Mouse (Mus musculus) midbrain, embryonic 11.5 days (tissue): ENCODE measurements at regions not wholly inside any gene's neighbourhood (a gene's known extent, or its start where the extent isn't known, plus 50 kb on each side); places are given as distances from the start of the nearest gene placed in this dataset.

Experiments
- ATAC-seq: fragments of 200-750 bp; cut with Nextera tagmentation; 2 replicates; pipeline ENCODE4 v1.8.0; 2017; ENCODE audit warnings: moderate TSS enrichment, moderate library complexity; ENCODE audit not compliant: low FRiP score
- DNase-seq: peaks from one replicate; pipeline ENCODE4 v3.0.0; 2015; ENCODE audit warnings: low spot score; ENCODE audit errors: missing footprints
- H3K27ac ChIP-seq: fragments of 300-500 bp; sonication (generic); 2 replicates; pipeline ENCODE4 v1.5.1; 2014; ENCODE audit warnings: low read depth, low read length
- H3K27me3 ChIP-seq: fragments of 300-500 bp; sonication (generic); 2 replicates; pipeline ENCODE4 v1.6.1; 2014; ENCODE audit warnings: mild to moderate bottlenecking, low read length, moderate library complexity, mixed read lengths; ENCODE audit not compliant: control insufficient read depth, insufficient read depth
- H3K36me3 ChIP-seq: fragments of 300-500 bp; sonication (generic); 2 replicates; pipeline ENCODE4 v1.6.1; 2014; ENCODE audit warnings: mild to moderate bottlenecking, low read length, moderate library complexity, mixed read lengths; ENCODE audit not compliant: control insufficient read depth, insufficient read depth
- H3K4me1 ChIP-seq: fragments of 300-500 bp; sonication (generic); 2 replicates; pipeline ENCODE4 v1.6.1; 2014; ENCODE audit warnings: low read length; ENCODE audit not compliant: control insufficient read depth, insufficient read depth
- H3K4me2 ChIP-seq: fragments of 300-500 bp; sonication (generic); 2 replicates; pipeline ENCODE4 v1.6.1; 2014; ENCODE audit warnings: mild to moderate bottlenecking, moderate library complexity
- H3K4me3 ChIP-seq: fragments of 300-500 bp; sonication (generic); 2 replicates; pipeline ENCODE4 v1.5.1; 2014; ENCODE audit warnings: low read depth, low read length
- H3K9ac ChIP-seq: fragments of 300-500 bp; sonication (generic); 2 replicates; pipeline ENCODE4 v1.6.1; 2014; ENCODE audit warnings: low read length
- H3K9me3 ChIP-seq: fragments of 300-500 bp; sonication (generic); 2 replicates; pipeline ENCODE4 v1.6.1; 2016; ENCODE audit warnings: low read length; ENCODE audit not compliant: control insufficient read depth
- WGBS: fragments of 180-500 bp; shearing (Covaris S2); extraction: QIAGEN DNeasy Blood & Tissue Kit; methylation state at CpG from one replicate; pipeline ENCODE4 v1.1.7; 2014; 5-methylcytosine and 5-hydroxymethylcytosine counted together

DNA sequence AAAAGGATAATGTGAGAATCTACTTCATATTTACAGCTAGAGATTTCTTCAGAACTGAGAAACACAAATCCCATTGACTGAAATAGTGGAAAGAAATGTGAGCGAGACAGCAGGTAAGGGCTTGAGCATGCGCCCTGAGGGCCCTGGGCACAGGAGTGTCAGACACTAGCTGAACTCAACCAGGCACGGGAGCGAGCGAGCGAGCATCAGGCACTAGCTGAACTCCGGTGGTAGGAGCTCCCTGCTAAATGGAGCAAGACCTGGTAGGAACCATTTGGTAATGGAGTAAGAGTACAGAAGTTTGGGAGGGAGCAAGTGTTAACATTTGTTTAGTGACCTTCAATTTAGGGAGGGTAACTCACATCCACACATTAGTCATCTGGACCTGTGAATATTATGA lies 654.7 kb downstream of the Adgrl2 start:
- no peak overlapping the region for H3K4me3 ChIP-seq

GRCm38 (mm10) chr3:148324911-148325621 lies 665.3 kb downstream of the Adgrl2 start:
- WGBS: 93% methylated on average over 2 of the region's 2 CpGs
- no peaks in the 10 kb centered on the region for H3K36me3 ChIP-seq
- no peak overlapping the region for H3K4me3 ChIP-seq
- no peak overlapping the region for H3K4me2 ChIP-seq
- H3K4me1 ChIP-seq: no peaks in the 10 kb centered on the region
- DNase-seq (no peak), ATAC-seq (no peak)
- H3K9me3 ChIP-seq: no peaks in the 10 kb centered on the region
- no peak overlapping the region for H3K27ac ChIP-seq
- H3K9ac ChIP-seq: no peak overlapping the region
- no peaks in the 10 kb centered on the region for H3K27me3 ChIP-seq

More for the DNA sequence above, 654.7 kb downstream of the Adgrl2 start:
- Histone ChIP-seq H3K4me2 (no peak overlapping the region), H3K27me3 (no peaks in the 10 kb centered on the region), H3K4me1 (no peaks in the 10 kb centered on the region), H3K9me3 (no peaks in the 10 kb centered on the region), H3K27ac (no peak overlapping the region), H3K9ac (no peak overlapping the region), H3K36me3 (no peaks in the 10 kb centered on the region)
- WGBS: 86% methylated on average over 7 of the region's 7 CpGs
- DNase-seq: no peak
- no peak for ATAC-seq

DNA sequence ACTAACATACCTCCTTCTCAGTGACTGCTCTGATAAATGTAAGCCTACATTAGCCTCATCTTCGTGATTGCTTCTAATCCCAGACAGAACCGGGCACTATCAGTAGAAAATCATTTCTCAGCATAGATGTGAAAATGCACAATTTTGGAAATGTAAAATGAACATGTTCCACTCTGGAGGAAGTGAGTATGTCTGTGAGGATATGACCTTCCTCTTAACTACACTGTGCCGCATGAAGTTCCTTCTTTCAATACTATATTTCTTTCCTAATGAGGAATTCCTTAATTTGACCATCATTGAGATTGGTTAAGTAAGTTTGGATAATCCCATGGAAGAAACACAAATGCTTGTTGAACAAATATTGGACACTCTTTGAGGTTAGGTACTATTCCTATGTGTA lies 668.5 kb downstream of the Adgrl2 start:
- Histone ChIP-seq H3K27me3 (no peaks in the 10 kb centered on the region), H3K27ac (no peak overlapping the region), H3K4me1 (no peaks in the 10 kb centered on the region), H3K9me3 (no peaks in the 10 kb centered on the region), H3K36me3 (no peaks in the 10 kb centered on the region), H3K4me3 (no peak overlapping the region), H3K4me2 (no peak overlapping the region), H3K9ac (no peak overlapping the region)
- ATAC-seq (no peak), DNase-seq (no peak)
- 95% methylated on average over 3 of the region's 3 CpGs for WGBS

- Histone ChIP-seq H3K4me3 (no peak overlapping the region), H3K27me3 (no peaks in the 10 kb centered on the region), H3K4me2 (no peak overlapping the region), H3K36me3 (no peaks in the 10 kb centered on the region), H3K9me3 (no peaks in the 10 kb centered on the region), H3K4me1 (no peaks in the 10 kb centered on the region), H3K9ac (no peak overlapping the region), H3K27ac (no peak overlapping the region)
- 95% methylated on average over 3 of the region's 3 CpGs for WGBS
- DNase-seq (no peak), ATAC-seq (no peak)
Measured at GRCm38 (mm10) chr3:148316198-148316597, 674.2 kb downstream of the Adgrl2 start.

DNA sequence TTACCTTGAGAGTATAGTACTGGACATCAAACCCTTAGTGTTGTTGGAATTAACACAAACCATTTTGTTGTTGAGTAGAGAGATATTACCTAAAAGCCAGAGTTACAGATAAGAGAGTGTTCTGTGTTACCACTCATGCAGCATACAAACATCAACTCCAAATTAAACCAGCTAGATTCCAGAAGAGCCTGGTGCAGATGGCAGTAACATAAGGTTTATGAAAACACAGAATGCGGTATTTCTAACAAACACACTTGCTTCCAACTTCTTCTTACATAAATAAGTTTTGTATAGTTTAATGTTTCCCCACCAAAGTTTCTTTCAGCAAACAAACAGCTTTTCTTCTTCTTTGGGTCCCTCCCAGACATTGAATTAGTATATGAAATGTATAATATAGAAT lies 675.1 kb downstream of the Adgrl2 start:
- Histone ChIP-seq H3K36me3 (no peaks in the 10 kb centered on the region), H3K4me2 (no peak overlapping the region), H3K27ac (no peak overlapping the region), H3K9me3 (no peaks in the 10 kb centered on the region), H3K4me1 (no peaks in the 10 kb centered on the region), H3K9ac (no peak overlapping the region), H3K4me3 (no peak overlapping the region), H3K27me3 (no peaks in the 10 kb centered on the region)
- no peak for ATAC-seq
- WGBS: 89% methylated on average over 1 of the region's 1 CpGs
- no peak for DNase-seq

- WGBS: 92% methylated on average over 5 of the region's 5 CpGs
- Histone ChIP-seq H3K4me2 (no peak overlapping the region), H3K4me3 (no peak overlapping the region), H3K9ac (no peak overlapping the region), H3K27ac (no peak overlapping the region), H3K27me3 (no peaks in the 10 kb centered on the region), H3K9me3 (no peaks in the 10 kb centered on the region), H3K4me1 (no peaks in the 10 kb centered on the region), H3K36me3 (no peaks in the 10 kb centered on the region)
- DNase-seq (no peak), ATAC-seq (no peak)
Measured at GRCm38 (mm10) chr3:148295515-148295914, 694.8 kb downstream of the Adgrl2 start.

DNA sequence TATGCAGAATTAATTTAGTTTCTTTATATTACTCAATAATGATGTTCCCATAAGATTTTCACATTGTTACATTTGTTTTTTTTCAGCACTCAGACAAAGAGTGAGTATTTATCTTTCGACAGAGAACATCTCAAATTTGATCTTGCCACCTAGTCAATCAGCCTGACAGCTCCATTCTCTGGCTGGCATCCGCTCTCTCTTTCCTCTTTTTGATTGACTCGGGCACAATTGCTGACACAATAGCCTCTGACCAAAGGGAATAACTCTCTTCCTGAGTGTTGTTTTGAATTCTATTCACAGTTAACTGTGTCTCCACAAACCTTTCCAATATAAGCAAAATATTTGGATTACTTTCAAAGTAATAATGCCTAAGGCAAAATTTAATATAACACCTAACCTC lies 711.4 kb downstream of the Adgrl2 start:
- Histone ChIP-seq H3K27me3 (no peaks in the 10 kb centered on the region), H3K4me2 (no peak overlapping the region), H3K4me3 (no peak overlapping the region), H3K4me1 (no peaks in the 10 kb centered on the region), H3K9ac (no peak overlapping the region), H3K9me3 (no peaks in the 10 kb centered on the region), H3K36me3 (no peaks in the 10 kb centered on the region), H3K27ac (no peak overlapping the region)
- WGBS: 37% methylated on average over 3 of the region's 3 CpGs
- ATAC-seq: no peak
- DNase-seq: no peak

DNA sequence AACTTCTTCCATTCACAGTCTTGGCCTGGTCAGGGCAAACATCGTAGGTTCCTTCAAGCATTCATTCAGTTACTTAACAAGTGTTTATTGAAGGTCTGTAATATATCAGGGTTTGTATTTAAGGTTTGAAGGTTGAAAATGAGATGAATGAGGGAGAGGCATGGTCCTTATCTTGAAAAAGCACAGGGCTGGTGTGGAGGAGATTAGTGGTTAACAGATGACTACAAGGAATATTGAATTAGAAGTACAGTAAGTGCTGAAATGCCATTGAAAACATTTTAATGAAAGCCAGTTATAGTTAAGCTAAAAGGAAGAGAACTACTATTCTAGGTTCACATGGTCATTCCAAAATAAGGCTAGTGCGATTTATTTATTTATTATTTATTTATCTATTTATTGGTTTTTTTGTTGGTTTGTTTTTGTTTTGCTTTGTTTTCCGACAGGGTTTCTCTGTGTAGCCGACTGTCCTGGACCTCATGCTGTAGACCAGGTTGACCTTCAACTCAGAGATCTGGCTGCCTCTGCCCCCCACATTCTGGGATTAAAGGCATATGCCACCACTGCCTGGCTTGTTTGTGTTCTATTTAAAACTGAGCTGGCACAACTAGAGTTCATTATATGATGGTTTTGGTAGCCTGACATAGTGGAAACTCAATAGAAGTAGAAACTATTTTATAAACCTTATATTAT lies 718.1 kb downstream of the Adgrl2 start:
- no peak overlapping the region for H3K4me2 ChIP-seq
- no peak overlapping the region for H3K27ac ChIP-seq
- H3K4me1 ChIP-seq: no peaks in the 10 kb centered on the region
- H3K36me3 ChIP-seq: no peaks in the 10 kb centered on the region
- DNase-seq (no peak), ATAC-seq (no peak)
- no peak overlapping the region for H3K9ac ChIP-seq
- 92% methylated on average over 4 of the region's 4 CpGs for WGBS
- no peak overlapping the region for H3K4me3 ChIP-seq
- H3K9me3 ChIP-seq: no peaks in the 10 kb centered on the region
- no peaks in the 10 kb centered on the region for H3K27me3 ChIP-seq

DNA sequence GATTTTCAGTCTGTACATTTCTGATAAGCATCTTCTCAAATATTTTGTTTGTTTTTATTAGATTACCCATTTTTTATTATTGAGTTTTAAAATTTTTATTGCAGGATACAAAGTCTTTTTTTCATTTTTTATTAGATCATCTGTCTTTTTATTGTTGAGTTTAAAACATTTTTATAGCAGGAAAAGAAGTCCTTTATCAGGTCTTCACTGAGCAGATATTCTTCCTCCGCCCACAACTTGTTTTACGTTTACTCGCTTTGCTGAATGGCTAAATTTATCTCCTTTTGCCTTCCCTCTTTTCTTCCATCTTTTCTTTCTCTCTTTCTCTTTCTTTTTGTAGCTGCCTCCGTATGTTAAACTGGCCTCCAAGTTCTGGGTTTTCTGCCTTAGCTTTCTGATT lies 721.5 kb downstream of the Adgrl2 start:
- no peaks in the 10 kb centered on the region for H3K9me3 ChIP-seq
- WGBS: 95% methylated on average over 4 of the region's 4 CpGs
- no peaks in the 10 kb centered on the region for H3K4me1 ChIP-seq
- no peak overlapping the region for H3K27ac ChIP-seq
- H3K4me2 ChIP-seq: no peak overlapping the region
- no peak for ATAC-seq
- H3K36me3 ChIP-seq: no peaks in the 10 kb centered on the region
- H3K27me3 ChIP-seq: no peaks in the 10 kb centered on the region
- no peak for DNase-seq
- H3K9ac ChIP-seq: no peak overlapping the region
- no peak overlapping the region for H3K4me3 ChIP-seq
